Mouse (Mus musculus) kidney, adult 2 months (tissue): ENCODE results near the gene Dop1b.

ENCODE experiments used
- CTCF ChIP-seq: fragments of 200-500 bp; conservative IDR thresholded peaks from 2 replicates; pipeline ENCODE4 v1.5.1; 2011; ENCODE audit warnings: low read depth, mild to moderate bottlenecking, control low read depth, low read length, moderate library complexity, mixed read lengths; ENCODE audit not compliant: insufficient read depth, insufficient read length
- POLR2A ChIP-seq: fragments of 200-500 bp; IDR thresholded peaks from one replicate; pipeline ENCODE4 v1.6.1; 2011; ENCODE audit warnings: low read depth, low read length, control low read depth

DNA sequence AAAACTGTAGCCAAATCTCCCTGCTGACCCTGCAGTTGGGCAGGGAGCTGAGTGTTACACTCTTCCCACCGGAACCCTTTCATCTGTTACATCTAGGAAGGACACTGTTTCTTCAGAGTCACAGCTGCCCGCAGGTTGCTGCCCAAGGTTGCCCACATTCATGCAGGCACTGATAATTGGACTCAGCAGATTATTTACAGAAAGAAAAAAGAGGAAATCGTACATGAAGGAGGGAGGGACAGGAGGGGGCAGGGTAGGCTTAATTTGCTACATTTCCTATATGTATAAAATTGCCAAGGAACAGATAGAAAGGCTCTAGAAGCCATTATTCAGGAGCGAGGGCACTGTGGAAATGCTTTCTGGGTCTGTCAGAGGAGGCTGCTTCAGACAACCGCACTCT, 44.9 kb downstream of the Dop1b start:
- TF ChIP-seq CTCF (no peak), POLR2A (no peak)
